ENCODE assay signal across 11 mouse cellular contexts in the genomic region with DNA sequence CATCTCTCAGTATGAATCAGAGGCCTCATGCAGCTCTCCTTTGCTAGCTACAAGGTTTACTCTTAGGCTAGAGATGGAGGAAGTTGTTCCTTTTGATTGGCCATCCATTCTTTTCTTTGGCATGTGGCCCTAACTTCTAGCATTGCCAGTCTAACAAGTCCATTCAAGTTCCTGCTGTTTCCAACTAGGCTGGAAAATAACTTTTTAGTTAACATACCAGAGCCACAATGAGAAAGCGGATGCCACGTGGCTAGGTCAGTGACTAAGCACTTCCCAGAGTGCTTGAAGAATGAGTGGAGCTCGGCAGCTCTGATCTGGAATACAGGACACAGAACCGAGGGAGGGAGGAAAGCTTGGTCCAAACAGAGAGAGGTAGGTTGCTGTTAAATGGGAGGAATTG. TPM values are rescaled to one million over a fixed set of nuclear protein-coding genes. Genes with fewer than 3 reads are reported as not detected.
DNase-seq lines count a peak whose midpoint lies in the region; ATAC-seq and TF ChIP-seq lines count a peak whose summit lies in the region.
"Had no signal": no experiment of that assay in that cellular context is flagged by ENCODE, and none has a peak within 500 bp of the region (broad histone marks: within the 10 kb centered on the region; RNA-seq: fewer than 3 reads in every experiment).

No protein-coding gene starts in this region.

- no peak for TF ChIP-seq POLR2A in lung, adult 2 months (IDR thresholded peaks at IDR 0.05; ENCODE audit: borderline replicate concordance, extremely low read depth, low read depth, low read length)

- ATAC-seq in cerebellum, adult (ENCODE audit: insufficient number of reproducible peaks, low FRiP score, low TSS enrichment): no peak

- WGBS in lung, adult 2 months: 65% methylated on average over 4 of the region's 4 CpGs

- peak; percentile 69 for DNase-seq in urinary bladder, postnatal 14 days (ENCODE audit: low spot score)
- no peak for DNase-seq in urinary bladder, postnatal 4 days (ENCODE audit: low spot score in 2 of 2)
- peak; percentile 91 for DNase-seq in fat pad, adult 2 months (ENCODE audit: extremely low read depth, low read depth, low spot score)
- peak; percentile 44 for DNase-seq in lung, adult 2 months
- DNase-seq in c-Kit-positive CD71-positive TER-119-positive erythroid progenitor cells, embryonic 14.5 days (ENCODE audit: low spot score): no peak
- DNase-seq in layer of hippocampus, adult 9-10 months (ENCODE audit: low spot score): no peak
- DNase-seq: thymus, postnatal 14 days had no signal

- H3K4me1 ChIP-seq in lung, adult 2 months (ENCODE audit: control insufficient read depth, insufficient read depth, low read length): no peaks in the 10 kb centered on the region
- H3K4me1 ChIP-seq: heart, embryonic 13.5 days; liver, embryonic 15.5 days had no signal

- no peak overlapping the region for H3K4me3 ChIP-seq in lung, adult 2 months (replicated peaks; ENCODE audit: extremely low read depth, low read depth, low read length)
- H3K4me3 ChIP-seq: heart, embryonic 13.5 days; left cerebral cortex, adult 2 months; liver, embryonic 15.5 days had no signal

- no peak for TF ChIP-seq CTCF in lung, adult 2 months (IDR thresholded peaks at IDR 0.05; ENCODE audit: insufficient read depth, low read length)

RNA-seq across cellular contexts. Expression of a gene that starts 14.7 kb away (rescaled TPM):
- 0.12 and 0.26 TPM in 2 replicates for polyA plus RNA-seq in lung, adult 2 months (2012; rRNA removed)
- polyA plus RNA-seq: liver, embryonic 15.5 days had no signal

RNA-seq across cellular contexts. Expression of a gene that starts 52.7 kb away (rescaled TPM):
- polyA plus RNA-seq in lung, adult 2 months (2012; rRNA removed): 7.7 and 10.2 TPM in 2 replicates

Comparison
In these comparisons a context has a peak if more than half of its experiments do, and no peak if none do; other contexts are left out.
1. DNase-seq: peak in urinary bladder, postnatal 14 days (single experiment), fat pad, adult 2 months (single experiment) and lung, adult 2 months (single experiment); none in urinary bladder, postnatal 4 days (0 of 2), c-Kit-positive CD71-positive TER-119-positive erythroid progenitor cells, embryonic 14.5 days (single experiment) and layer of hippocampus, adult 9-10 months (single experiment).